Mouse (Mus musculus) liver, embryonic 14.5 days (tissue): ENCODE data around the gene Myrip.

Experiments
- CTCF ChIP-seq: IDR thresholded peaks from 2 replicates; pipeline ENCODE4 v1.5.1; 2016; ENCODE audit warnings: antibody characterized with exemption, low read depth, control low read depth
- EP300 ChIP-seq: IDR thresholded peaks from 2 replicates; pipeline ENCODE4 v1.6.1; 2016; ENCODE audit warnings: antibody characterized with exemption, low read depth

DNA sequence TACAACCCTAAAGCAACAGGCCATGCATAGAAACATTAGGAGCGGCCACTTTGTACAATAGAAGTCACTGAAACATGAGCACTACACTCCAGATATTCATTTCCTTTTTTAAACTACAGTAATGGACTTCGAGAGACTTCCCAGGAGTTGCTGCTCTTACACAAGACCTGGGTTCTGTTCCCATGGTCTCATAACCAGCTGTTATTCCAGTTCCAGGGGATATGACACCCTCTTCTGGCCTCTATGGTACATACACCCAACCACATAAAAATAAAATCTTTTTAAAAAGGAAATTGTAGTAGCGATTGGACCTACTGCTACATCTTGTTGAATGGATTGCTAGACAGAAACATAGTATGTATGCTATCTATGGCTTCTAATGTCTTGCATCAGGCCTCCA lies 190.2 kb downstream of the Myrip start:
- TF ChIP-seq CTCF: peak; percentile 10; the same call in 1 of the 2 replicates
- TF ChIP-seq EP300: no peak
